Mouse (Mus musculus): Measurements from ENCODE around the gene Tbc1d16.

- no peak for TF ChIP-seq CTCF (IDR thresholded peaks at IDR 0.05; ENCODE audit: extremely low read depth, insufficient read depth, insufficient read length, insufficient replicate concordance)
- no peak for TF ChIP-seq POLR2A (IDR thresholded peaks at IDR 0.05; ENCODE audit: low read depth, low read length)
Observed at GRCm38 (mm10) chr11:119228091-119228781, at the start of gene Tbc1d16, which contains the start of gene Ccdc40.

Measured in spleen, adult 2 months (tissue).